Mouse (Mus musculus) forebrain, embryonic 11.5 days (tissue): Measurements from ENCODE around the gene Pcbp3. TPM values are rescaled to one million over a fixed set of nuclear protein-coding genes. Genes with fewer than 3 reads are reported as not detected.
A peak's percentile ranks its signal among the peaks of the same experiment; 100 is the strongest.
"Not testable (repeated sequence)": the region's sequence is repeated elsewhere in the genome, so short reads cannot be mapped to it uniquely, and the experiment has no call there.

Experiments
- ATAC-seq: fragments of 200-750 bp; cut with Nextera tagmentation; replicated peaks from 2 replicates; pipeline ENCODE4 v1.8.0; 2017; ENCODE audit warnings: moderate TSS enrichment; ENCODE audit not compliant: low FRiP score
- DNase-seq: peaks from one replicate; pipeline ENCODE4 v3.0.0-alpha.2; 2017; ENCODE audit warnings: low spot score
- H3K27ac ChIP-seq: fragments of 300-500 bp; sonication (generic); 2 replicates; pipeline ENCODE4 v1.5.1; 2014; ENCODE audit warnings: low read depth, low read length
- H3K27me3 ChIP-seq: fragments of 300-500 bp; sonication (generic); 2 replicates; pipeline ENCODE4 v1.6.1; 2014; ENCODE audit warnings: mild to moderate bottlenecking, low read length, mixed read lengths; ENCODE audit not compliant: control insufficient read depth, insufficient read depth
- H3K36me3 ChIP-seq: fragments of 300-500 bp; sonication (generic); 2 replicates; pipeline ENCODE4 v1.6.1; 2014; ENCODE audit warnings: mild to moderate bottlenecking, low read length, moderate library complexity, mixed read lengths; ENCODE audit not compliant: control insufficient read depth, insufficient read depth
- H3K4me1 ChIP-seq: fragments of 300-500 bp; sonication (generic); replicated peaks from 2 replicates; pipeline ENCODE4 v1.6.1; 2014; ENCODE audit warnings: low read length, mixed read lengths; ENCODE audit not compliant: control insufficient read depth, insufficient read depth
- H3K4me2 ChIP-seq: fragments of 300-500 bp; sonication (generic); 2 replicates; pipeline ENCODE4 v1.6.1; 2014; ENCODE audit warnings: low read depth, mild to moderate bottlenecking, low read length, moderate library complexity, mixed read lengths; ENCODE audit not compliant: severe bottlenecking
- H3K4me3 ChIP-seq: fragments of 300-500 bp; sonication (generic); 2 replicates; pipeline ENCODE4 v1.5.1; 2014; ENCODE audit warnings: low read depth, low read length
- H3K9ac ChIP-seq: fragments of 300-500 bp; sonication (generic); 2 replicates; pipeline ENCODE4 v1.6.1; 2014; ENCODE audit warnings: low read length
- H3K9me3 ChIP-seq: fragments of 300-500 bp; sonication (generic); 2 replicates; pipeline ENCODE4 v1.6.1; 2016; ENCODE audit warnings: low read length, mixed read lengths; ENCODE audit not compliant: control insufficient read depth
- WGBS: fragments of 180-500 bp; shearing (Covaris S2); extraction: QIAGEN DNeasy Blood & Tissue Kit; methylation state at CpG from one replicate; pipeline ENCODE4 v1.1.7; 2014; 5-methylcytosine and 5-hydroxymethylcytosine counted together
- polyA plus RNA-seq: library from polyadenylated mRNA; unstranded; fragments of >200 nt; fragmentation: Nextera tagmentation; extraction: Ambion mirVana; gene quantifications from 2 replicates; pipeline ENCODE4 v1.2.1, GENCODE M21; 2014

Pcbp3 gene
- polyA plus RNA-seq, 1 experiment from 2014 or later, result 35.4 TPM

- Histone ChIP-seq H3K36me3 (no peaks in the 10 kb centered on the region), H3K4me2 (no peak overlapping the region), H3K27ac (no peak overlapping the region), H3K4me3 (no peak overlapping the region), H3K9ac (no peak overlapping the region), H3K27me3 (no peaks in the 10 kb centered on the region), H3K9me3 (no peaks in the 10 kb centered on the region), H3K4me1 (0 out of 2 replicates have a peak, but pooled peaks cover 3% of the 10 kb centered on the region)
- 59% methylated on average over 2 of the region's 2 CpGs for WGBS
- DNase-seq, result no peak
- no peak for ATAC-seq
These were observed 16.4 kb upstream of the Pcbp3 start for GRCm38 (mm10) chr10:76978042-76978441.

DNA sequence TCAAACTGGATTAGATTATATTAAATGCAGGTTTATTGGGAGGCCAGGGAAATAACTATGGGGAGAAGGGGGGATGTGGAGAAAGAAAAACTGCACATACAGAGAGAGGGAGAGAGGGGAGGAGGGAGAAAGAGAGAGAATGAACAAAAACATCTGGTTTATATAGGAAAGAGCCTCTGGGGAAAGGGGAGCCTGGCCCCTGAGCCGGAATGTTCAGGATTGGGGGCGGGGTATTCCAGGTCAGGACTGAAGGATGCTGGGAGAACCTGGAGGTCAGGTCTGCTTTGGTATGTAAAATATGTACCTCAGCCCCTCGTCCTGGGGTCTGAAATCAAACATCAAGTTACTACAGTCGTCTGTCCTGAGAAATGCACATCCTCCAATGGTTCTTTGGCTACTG lies 15.0 kb upstream of the Pcbp3 start:
- ATAC-seq (no peak), DNase-seq (no peak)
- Histone ChIP-seq H3K4me1 (0 out of 2 replicates have a peak, but pooled peaks cover 3% of the 10 kb centered on the region), H3K36me3 (no peaks in the 10 kb centered on the region), H3K4me2 (no peak overlapping the region), H3K9ac (no peak overlapping the region), H3K9me3 (no peaks in the 10 kb centered on the region), H3K27me3 (no peaks in the 10 kb centered on the region), H3K27ac (no peak overlapping the region), H3K4me3 (no peak overlapping the region)
- WGBS, result 64% methylated on average over 4 of the region's 4 CpGs

GRCm38 (mm10) chr10:76973797-76974436 lies 12.2 kb upstream of the Pcbp3 start:
- Histone ChIP-seq H3K4me3 (no peak overlapping the region), H3K27me3 (no peaks in the 10 kb centered on the region), H3K4me2 (no peak overlapping the region), H3K27ac (no peak overlapping the region), H3K36me3 (no peaks in the 10 kb centered on the region), H3K9ac (no peak overlapping the region), H3K9me3 (no peaks in the 10 kb centered on the region), H3K4me1 (0 out of 2 replicates have a peak, but pooled peaks cover 3% of the 10 kb centered on the region)
- WGBS, result 36% methylated on average over 15 of the region's 15 CpGs
- DNase-seq (no peak), ATAC-seq (no peak)

- not testable (repeated sequence) for H3K27ac ChIP-seq, H3K4me3 ChIP-seq, ATAC-seq, H3K27me3 ChIP-seq, H3K4me1 ChIP-seq, H3K4me2 ChIP-seq, H3K36me3 ChIP-seq, DNase-seq, H3K9ac ChIP-seq, H3K9me3 ChIP-seq
- WGBS, result 81% methylated on average over 6 of the region's 6 CpGs
These were observed 10.6 kb upstream of the Pcbp3 start for GRCm38 (mm10) chr10:76972318-76972717.

GRCm38 (mm10) chr10:76970974-76971373 lies 9.3 kb upstream of the Pcbp3 start:
- Histone ChIP-seq H3K27me3 (no peaks in the 10 kb centered on the region), H3K36me3 (no peaks in the 10 kb centered on the region), H3K4me1 (0 out of 2 replicates have a peak, but pooled peaks cover 3% of the 10 kb centered on the region), H3K27ac (no peak overlapping the region), H3K4me2 (no peak overlapping the region), H3K4me3 (no peak overlapping the region), H3K9ac (no peak overlapping the region), H3K9me3 (no peaks in the 10 kb centered on the region)
- ATAC-seq (no peak), DNase-seq (no peak)
- 89% methylated on average over 7 of the region's 7 CpGs for WGBS

DNA sequence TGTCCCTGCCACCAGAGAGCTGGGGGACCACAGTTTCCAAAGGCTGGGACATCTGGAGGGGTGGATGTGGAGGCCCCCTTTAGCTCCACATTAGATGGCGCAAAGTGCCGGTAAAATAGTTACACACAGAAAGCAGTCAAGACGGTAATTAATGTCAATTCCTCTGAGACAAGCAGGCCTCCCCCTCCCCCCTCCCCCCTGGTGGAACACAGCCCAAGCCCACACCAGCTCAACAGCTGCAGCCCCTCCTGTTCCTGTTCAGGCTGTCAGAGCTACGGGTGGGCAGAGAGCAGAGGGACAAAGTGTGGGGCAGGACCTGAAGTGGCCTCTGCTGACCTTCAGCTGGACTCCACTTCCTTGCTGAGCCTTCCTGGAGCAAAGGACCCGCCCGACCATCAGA lies 2.7 kb upstream of the Pcbp3 start:
- ATAC-seq (no peak), DNase-seq (peak; percentile 58)
- Histone ChIP-seq H3K27me3 (no peaks in the 10 kb centered on the region), H3K9me3 (no peaks in the 10 kb centered on the region), H3K4me1 (peaks cover 8% of the 10 kb centered on the region), H3K4me3 (no peak overlapping the region), H3K27ac (peak overlapping the region; percentile 14; the same call in 1 of the 2 replicates), H3K4me2 (no peak overlapping the region), H3K9ac (no peak overlapping the region), H3K36me3 (no peaks in the 10 kb centered on the region)
- 28% methylated on average over 6 of the region's 6 CpGs for WGBS

DNA sequence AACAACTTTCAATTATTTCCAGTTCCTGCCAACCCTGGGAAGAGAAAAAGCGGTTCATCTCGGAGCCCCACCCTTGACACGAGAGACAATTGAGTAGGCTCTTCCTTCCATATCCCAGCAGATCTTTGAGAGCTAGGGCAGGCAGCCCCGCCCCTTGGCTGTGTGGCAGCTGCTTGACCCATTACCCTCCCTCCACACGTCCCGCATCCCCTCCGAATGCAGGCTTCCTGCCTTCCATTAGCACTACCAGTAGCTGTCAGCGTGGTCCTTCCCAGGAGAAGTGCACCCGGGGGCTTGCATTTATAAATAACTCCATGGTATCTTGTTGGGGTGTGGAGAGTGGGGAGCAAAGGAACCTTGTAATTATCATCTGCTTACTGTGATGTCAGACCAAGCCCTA lies 2.3 kb upstream of the Pcbp3 start:
- no peaks in the 10 kb centered on the region for H3K9me3 ChIP-seq
- no peaks in the 10 kb centered on the region for H3K27me3 ChIP-seq
- H3K36me3 ChIP-seq, result no peaks in the 10 kb centered on the region
- DNase-seq, result peak; percentile 60
- H3K4me3 ChIP-seq, result no peak overlapping the region
- H3K27ac ChIP-seq, result peak overlapping the region; percentile 14; the same call in 1 of the 2 replicates
- ATAC-seq, result no peak
- no peak overlapping the region for H3K4me2 ChIP-seq
- H3K4me1 ChIP-seq, result peaks cover 8% of the 10 kb centered on the region
- WGBS, result 48% methylated on average over 9 of the region's 9 CpGs
- no peak overlapping the region for H3K9ac ChIP-seq

GRCm38 (mm10) chr10:76961156-76961555 lies 531 bp downstream of the Pcbp3 start:
- whole genome bisulfite sequencing, result 15% methylated on average over 11 of the region's 11 CpGs
- no peaks in the 10 kb centered on the region for H3K36me3 ChIP-seq
- H3K4me1 ChIP-seq, result peaks cover 8% of the 10 kb centered on the region
- no peaks in the 10 kb centered on the region for H3K9me3 ChIP-seq
- no peaks in the 10 kb centered on the region for H3K27me3 ChIP-seq
- no peak for DNase-seq
- H3K4me3 ChIP-seq, result peak overlapping the region; percentile 63
- ATAC-seq, result peak; percentile 8
- peak overlapping the region; percentile 60 for H3K9ac ChIP-seq
- no peak overlapping the region for H3K27ac ChIP-seq
- H3K4me2 ChIP-seq, result peak overlapping the region; percentile 93

DNA sequence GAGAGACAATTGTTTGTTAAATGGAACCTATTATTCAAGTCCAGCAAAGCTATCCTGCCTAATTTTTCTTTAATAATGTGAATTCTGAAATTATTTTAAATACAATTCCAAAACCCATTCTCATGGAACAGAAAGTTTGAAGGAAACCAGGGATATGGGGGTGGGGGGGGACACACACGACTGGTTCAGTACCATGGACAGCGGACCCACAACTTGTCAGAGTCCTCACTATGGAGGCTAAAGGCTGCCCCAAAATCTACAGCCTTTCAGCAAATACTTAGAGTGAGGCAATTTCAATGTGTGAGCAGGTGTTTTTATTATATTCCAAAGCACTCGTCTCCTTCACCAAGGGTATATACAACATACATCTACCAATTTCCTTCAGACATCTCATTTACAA lies 3.5 kb downstream of the Pcbp3 start:
- ATAC-seq, result no peak
- WGBS, result 45% methylated on average over 3 of the region's 3 CpGs
- no peak overlapping the region for H3K4me2 ChIP-seq
- H3K9me3 ChIP-seq, result no peaks in the 10 kb centered on the region
- no peak overlapping the region for H3K27ac ChIP-seq
- H3K4me1 ChIP-seq, result peaks cover 2% of the 10 kb centered on the region; the same call in 1 of the 2 replicates
- H3K27me3 ChIP-seq, result no peaks in the 10 kb centered on the region
- H3K36me3 ChIP-seq, result no peaks in the 10 kb centered on the region
- H3K4me3 ChIP-seq, result no peak overlapping the region
- DNase-seq, result no peak
- no peak overlapping the region for H3K9ac ChIP-seq
